Mouse (Mus musculus) frontal cortex, postnatal 36 days (tissue): ENCODE data around the gene Paqr5.

Source experiments
- DNase-seq, 2 experiments: peaks; one replicate each; pipeline ENCODE4 v3.0.0; 2022; ENCODE audit warnings: low spot score in 2 of 2

Gene Paqr5

GRCm38 (mm10) chr9:61910526-61911256, 116.0 kb downstream of the Paqr5 start:
- no peak for DNase-seq

GRCm38 (mm10) chr9:61909633-61910032, 117.0 kb downstream of the Paqr5 start:
- DNase-seq = no peak

GRCm38 (mm10) chr9:61908832-61909407, 117.7 kb downstream of the Paqr5 start:
- DNase-seq = no peak

GRCm38 (mm10) chr9:61908341-61908740, 118.3 kb downstream of the Paqr5 start:
- no peak for DNase-seq

GRCm38 (mm10) chr9:61907621-61908295, 118.9 kb downstream of the Paqr5 start:
- DNase-seq = no peak

- peak in 1 of 2 experiments; percentile 23 for DNase-seq
These were observed 119.7 kb downstream of the Paqr5 start for GRCm38 (mm10) chr9:61906912-61907311.

- no peak for DNase-seq
These were observed 121.1 kb downstream of the Paqr5 start for GRCm38 (mm10) chr9:61905576-61905975.

- no peak for DNase-seq
These were observed 122.5 kb downstream of the Paqr5 start for GRCm38 (mm10) chr9:61904201-61904600.
